Mouse (Mus musculus) embryo, embryonic 10.5 days (tissue): ENCODE results near the gene Gm4491.
A peak's percentile ranks its signal among the peaks of the same experiment; 100 is the strongest.

Source experiments
- DNase-seq: peaks from one replicate; pipeline ENCODE4 v3.0.0-alpha.2; 2015; ENCODE audit warnings: low spot score

Gene Gm4491

DNA sequence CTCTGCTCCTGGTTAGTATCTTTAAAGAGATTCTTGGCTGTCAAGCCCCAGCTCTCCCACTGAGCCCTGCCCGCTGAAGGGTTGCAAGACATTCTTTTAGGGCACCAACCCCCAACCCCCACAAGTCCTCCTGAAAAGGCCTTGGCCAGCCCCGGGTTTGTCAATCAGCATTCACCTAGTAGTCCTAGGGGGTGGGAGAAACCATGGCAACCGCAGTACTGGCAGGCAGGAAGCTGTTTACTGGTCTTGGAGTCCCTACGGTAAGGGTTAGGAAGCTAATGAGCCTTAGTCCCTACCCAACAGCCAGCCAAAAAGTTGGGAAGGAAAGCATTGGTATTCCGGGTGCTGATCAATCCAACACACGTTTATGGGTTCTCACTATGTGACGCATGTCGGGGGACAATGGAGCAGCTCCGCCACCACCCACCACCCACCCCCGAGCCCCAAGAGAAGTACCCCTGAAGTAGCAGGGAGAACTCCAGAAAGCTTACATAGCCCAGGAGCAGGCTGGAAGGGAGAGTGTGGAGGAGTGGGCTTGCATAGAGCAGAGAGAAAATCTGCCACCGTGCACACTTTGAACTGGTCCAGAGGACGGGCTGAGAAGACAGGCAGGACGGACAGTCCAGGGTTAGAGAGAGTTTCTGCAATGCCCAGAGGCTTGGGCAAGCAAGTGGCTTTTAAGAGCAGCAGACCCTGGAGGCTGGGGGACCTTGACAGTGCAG is at the start of gene Gm4491:
TSS of gene Gm4491 (minus strand) at position 61 of the 722 bp plus-strand sequence.
- peak; percentile 75 for DNase-seq

DNA sequence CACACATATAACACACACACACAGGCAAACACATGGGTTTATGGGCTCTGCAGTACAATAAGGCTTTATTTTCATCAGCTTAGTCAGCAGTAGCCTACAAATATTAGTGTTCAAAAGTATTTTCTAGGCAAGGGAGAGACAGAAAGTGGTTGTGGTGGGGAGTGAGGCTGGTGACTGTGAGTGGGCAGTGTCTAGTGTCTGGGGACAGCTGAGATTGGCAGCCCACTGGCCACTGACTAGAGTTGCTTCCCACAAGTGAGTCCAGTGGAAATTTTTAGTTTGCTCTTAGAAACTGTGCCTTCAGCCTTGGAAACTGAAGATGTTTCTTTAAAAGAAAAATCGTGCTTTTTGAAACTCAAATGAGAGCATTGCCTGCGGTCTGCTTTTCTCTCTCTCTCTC is 46.1 kb upstream of the Gm4491 start:
- no peak for DNase-seq

DNA sequence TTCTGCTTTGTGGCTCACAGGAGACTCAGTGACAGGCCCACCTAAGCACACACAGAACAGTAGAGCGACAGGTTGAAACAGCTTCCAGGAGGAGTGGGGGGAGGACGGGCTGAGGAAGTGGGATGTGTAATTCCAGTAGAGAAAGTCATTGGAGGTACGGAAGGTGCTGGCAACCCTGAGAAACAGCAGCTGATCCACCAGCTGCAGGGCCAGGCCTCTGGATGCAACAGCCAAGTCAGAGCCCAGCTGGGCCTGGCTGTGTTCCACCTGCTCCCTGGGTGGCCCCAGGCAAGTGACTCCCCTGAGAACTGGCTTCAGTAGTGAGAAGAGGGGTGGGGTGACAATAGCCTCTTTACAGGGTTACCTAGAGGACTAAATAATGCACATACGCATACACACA is 45.5 kb upstream of the Gm4491 start:
- DNase-seq = no peak

DNA sequence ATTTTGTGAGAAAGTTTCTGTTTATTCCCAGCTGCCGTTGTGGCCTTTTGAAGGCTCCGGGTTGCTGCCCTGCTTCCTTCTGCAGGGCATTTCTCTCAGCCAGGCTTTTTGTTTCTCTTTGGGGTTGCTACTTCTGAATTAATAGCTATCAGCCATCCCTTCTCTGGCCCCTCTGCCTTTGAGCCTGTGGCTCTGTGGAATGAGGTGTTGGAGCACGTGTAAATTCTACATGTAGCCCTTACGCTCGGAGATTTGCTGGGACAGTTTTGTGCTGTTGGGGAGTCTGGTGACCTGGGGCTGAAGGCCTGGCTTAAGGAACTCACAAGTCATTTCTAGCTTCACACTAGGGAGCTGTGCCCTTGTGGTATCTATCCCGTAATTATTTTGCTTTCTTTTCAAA is 39.2 kb upstream of the Gm4491 start:
- no peak for DNase-seq

DNA sequence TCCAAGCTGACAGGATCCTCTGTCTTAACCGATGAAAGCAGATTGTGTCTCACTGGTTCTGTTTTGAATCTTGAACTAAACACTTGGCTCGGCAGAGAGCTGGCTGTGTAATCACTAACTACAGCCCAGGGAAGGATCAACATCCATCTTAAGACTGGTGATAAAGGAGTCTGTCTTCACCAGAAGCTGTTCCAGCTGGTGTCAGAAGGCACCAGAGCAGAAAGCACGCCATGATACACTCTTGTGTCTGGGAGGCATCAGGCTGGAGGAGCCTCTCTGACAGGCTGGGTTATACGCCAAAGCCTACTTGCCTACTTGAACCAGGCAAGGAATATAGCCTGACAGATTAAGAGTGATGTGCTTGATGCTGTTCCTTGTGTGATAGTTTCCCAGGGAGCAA is 30.1 kb upstream of the Gm4491 start:
- no peak for DNase-seq

DNA sequence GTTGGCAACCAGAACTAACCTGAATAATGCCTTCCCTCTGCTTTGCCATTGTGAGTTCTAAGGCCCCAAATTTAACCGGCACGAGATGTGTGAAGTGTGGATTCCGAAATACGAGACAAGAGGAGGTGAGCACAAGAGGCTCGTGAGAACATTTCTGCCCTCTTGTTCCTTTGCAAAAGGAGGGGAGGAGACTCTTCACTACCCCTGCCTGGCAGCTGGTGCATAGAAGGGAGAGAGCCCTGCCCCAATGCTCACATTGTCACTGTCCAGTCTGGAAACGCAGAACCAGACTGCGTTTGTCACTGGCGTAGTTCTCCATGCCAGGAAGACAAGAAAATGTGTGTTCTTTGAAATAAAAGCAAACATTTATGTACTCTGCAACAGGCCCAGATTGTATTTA is 19.6 kb upstream of the Gm4491 start:
- DNase-seq = no peak

DNA sequence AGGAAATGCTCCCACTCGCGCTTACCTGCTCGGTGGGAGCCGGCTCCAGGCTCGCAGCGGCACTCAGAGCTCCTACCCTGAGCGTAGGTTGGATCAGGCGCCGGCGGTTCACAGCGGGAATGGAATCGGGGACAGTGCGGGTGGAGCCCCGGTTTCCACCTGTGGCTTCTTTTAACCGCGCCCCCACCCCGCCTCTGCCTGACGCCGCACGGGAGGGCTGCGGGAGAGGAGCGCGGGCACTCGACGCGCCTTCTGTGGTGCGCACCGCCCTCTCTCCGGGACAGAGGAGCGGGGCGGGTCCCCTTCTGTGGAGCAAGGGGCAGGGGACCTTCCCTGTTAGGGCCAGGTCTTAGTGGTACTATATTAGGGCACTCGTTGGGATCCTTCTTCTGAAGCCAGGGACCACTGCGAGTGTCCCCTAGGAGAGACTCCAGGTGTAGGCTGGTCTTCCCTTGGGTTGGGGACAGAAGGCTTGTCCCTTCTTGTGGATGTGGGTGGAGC is 17.5 kb upstream of the Gm4491 start, which contains the start of gene Gjb6:
TSS of gene Gjb6 (minus strand) at position 451 of the 501 bp plus-strand sequence.
- DNase-seq = no peak

DNA sequence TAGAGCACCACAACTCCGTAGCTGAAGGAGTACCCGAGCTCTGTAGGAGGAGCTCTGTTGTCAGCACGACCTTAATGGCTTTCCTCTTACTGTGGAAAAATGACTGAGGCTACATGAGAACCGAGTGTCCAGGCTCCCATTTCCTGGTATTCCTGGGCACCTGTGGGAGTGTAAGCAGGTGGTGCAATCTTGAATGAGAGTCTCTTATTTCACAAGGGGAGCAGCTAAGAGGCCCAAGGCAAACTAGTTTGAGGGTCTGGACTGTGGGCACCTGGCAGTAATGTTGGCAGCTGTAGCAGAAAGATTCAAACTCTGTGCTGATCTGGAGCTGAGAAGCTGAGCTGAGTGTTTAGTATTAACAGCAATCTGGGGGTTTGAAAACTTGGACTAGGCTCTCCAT is 11.7 kb upstream of the Gm4491 start:
- DNase-seq = no peak

DNA sequence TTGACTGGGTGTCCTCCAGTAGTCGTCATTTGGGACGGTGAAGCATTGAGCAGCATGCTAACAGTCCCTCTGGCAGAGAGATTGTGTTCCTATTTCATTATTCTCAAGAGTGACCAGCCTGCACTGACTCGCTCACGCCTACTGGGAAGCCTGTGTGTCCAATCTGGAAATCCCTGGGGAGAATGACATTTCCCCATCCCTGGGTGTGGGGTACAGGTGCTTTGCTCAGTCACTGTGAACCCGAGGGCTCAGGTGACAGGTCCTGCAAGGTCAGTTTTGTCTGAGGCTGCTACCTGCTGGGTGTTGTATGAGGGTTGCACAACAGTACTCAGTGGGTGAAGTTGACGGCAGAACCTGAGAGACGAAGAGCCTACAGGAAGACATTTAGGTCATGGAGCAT is 6.6 kb upstream of the Gm4491 start:
- no peak for DNase-seq

DNA sequence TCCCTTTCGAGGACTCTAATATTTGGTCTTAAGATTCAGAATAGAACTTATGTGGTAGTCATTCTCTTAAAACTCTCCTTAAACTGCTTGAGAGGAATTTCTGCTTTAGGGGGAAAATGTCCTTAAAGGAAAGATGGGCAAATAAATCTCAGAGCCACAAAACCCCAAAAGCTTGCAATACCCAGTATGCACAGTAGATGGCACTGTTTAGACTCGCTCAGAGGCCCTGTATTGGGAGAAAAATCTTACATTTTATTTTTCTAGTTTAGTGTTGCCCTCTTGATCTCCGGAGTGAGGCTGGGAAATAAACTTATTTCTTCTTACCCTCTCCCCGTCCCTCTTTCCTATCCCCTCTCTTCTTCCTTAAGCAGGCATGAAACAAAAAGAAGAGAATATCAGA is 6.5 kb downstream of the Gm4491 start:
- peak; percentile 89 for DNase-seq

DNA sequence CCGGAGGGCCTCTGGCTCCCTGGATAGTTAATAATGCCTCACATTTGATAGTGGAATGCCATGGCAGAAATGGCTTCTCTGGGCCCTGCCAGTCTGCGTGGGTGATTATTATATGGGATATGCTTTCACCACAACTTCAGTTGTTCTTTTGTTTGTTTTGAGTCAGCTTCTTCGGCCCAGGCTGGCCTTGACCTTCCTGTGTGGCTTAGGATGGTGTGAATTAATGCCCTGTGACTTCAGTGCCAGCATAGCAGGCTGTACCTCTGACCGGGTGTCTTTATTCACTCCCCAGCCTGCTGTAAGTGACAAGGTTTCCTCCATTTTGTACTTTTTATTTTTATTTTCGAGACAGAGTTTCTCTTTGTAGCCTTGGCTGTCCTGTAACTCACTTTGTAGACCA is 7.8 kb downstream of the Gm4491 start:
- no peak for DNase-seq

DNA sequence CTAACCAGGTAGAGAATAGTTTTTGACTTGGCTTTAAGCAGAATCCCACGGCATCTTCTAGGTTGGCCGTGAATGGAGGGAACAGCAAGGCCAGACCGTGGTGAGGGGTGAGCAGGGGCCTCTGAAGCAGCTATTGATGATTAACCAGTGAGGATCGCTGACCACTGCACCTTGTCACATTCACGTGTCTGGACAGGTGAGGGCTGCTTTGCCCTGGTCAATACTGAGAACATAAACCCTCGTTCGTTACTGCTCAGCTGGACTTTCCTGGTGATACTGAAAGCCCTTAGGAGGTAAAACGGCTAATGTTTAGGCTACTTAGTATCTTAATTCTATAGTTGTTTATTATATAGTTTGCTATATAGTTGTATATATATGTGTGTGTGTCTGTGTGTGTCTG is 8.6 kb downstream of the Gm4491 start:
- DNase-seq = no peak

DNA sequence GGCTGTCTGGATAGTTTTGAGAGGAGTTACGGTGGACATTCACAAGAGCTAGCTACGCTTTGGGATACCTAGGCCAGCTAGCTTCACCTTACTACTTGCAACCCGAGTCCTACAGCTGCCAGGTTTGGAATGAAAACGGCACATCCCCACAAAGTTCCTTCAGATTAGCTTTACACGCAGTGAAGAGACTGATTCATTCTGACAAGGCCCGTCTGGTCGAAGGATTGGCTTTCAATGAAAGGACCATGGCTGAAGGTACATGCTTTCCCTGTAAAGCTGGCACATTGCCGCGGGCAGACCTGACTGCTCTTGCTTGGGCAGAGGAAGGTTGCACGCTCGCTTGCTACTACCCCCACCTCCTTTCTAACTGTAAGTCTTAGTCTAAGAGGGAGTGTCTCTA is 10.0 kb downstream of the Gm4491 start:
- DNase-seq = no peak

DNA sequence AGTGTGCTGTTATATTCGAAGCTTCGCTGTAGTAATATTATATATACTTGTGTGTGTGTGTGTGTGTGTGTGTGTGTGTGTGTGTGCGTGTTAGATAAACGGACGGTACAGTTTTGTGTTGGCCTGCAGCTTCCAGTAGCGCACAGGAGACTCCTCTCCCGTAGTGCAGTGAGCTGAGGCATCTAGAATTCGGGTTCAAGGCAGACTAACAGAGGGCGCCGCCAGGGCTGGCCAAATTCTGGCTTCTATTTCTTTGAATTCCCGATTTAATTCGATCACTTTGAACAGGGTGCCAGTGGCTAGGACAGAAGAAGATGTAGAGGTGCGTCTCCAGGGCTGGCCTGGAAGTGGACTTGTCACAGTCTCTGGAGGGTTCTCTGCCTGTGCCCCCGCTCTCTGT is 10.6 kb downstream of the Gm4491 start:
- no peak for DNase-seq

DNA sequence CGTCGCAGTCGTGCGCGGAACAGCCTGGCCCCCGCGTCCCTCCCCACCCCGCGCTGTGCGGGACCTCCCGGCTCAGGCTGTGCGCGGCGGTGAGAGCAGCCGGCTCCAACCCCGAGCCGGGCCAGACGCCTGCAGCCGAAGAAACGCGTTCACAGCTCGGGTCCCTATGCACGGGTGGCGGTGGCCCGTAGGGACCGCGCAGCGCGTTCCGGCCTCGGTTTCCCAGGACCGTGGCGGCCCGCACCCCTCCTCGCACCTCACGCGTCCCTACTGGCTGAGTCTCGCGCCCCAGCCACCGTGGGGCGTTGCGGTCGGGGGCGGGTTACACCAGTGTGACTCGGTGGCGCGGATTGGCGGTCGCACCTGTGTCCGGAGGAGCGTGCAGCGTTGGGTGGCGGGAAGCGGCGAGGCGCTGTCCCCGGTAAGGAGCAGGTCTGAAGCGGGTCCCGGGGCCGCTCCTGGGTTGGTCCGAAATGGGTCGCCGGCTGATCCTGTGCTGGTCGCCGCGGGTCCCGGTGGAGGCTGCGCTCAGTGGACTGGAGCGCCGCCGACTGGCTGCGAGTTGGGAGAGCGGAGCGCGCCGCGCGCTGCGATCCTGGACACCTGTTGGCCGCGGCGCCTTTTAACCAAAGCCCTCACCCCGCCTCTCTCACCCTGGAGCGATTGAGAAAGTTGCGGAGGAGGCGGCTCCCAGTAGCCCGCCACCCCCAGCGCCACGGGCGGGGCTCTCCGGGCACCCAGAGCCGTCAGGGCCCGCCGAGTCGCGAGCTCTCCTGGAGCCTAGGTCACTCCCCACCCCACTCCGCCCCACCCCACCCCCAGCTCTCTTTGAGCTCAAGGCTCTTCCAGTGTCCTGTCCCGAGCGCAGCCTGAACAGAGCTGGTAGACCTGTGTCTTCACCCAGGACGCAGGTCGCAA is 11.3 kb downstream of the Gm4491 start, which contains the start of gene Gjb2:
TSS of gene Gjb2 (minus strand) at position 597 of the 918 bp plus-strand sequence.
- peak; percentile 64 for DNase-seq

DNA sequence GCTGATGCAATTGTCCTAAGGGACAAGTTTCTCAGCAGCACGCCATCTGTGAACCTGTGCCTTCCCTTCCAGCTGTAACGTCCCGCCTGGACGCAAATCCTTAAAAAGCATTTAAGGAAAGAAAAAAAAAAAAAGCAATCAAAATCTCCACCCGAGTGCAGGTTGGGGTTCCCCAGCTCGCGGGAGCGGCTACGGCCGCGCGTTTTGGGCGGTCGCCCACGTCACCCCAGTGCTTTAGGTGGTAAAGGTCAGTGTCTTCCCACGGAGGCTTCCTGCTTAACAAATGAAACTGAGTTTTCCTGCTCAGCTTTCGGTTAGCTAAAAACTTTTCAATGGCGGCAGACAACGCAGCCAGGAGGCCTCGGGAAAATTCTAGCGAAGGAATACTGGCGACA is 12.0 kb downstream of the Gm4491 start:
- DNase-seq = peak; percentile 41

DNA sequence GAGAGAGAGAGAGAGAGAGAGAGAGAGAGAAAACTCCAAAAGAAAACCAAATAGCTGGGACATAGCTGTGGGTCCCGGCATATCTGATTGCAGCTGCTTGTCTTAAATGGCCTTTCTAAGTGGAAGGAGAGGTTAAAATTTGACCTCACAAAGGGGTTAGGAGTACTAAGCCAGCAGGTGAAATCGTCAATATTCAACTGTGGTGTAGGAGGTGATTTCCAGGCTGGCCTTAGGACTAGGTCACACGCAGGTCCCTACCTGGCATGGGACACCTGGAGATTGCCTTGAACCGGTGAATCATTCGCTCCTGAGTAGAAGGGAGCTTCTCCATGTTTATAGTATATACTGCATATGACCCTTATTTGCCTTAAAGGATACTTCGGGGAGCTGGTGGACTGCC is 12.6 kb downstream of the Gm4491 start:
- DNase-seq = no peak

DNA sequence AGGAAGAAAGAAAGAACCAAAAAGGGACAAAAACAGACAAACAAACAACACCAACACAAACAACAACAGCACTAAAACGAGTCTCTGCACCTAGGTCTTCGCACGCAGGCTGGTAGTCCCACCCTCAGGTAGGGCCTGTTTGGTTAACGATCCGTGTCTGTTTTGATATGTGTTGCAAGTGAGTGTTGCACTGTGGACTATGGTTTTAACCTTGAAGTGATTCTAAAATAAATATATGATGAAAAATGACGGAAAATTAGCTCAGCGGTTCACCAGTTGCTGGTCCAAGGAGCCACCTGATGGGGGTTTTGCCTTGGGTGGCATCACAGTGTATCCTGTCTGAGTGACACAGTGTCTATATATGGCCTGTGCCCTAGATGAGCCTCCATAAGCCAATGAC is 14.1 kb downstream of the Gm4491 start:
- DNase-seq = no peak

DNA sequence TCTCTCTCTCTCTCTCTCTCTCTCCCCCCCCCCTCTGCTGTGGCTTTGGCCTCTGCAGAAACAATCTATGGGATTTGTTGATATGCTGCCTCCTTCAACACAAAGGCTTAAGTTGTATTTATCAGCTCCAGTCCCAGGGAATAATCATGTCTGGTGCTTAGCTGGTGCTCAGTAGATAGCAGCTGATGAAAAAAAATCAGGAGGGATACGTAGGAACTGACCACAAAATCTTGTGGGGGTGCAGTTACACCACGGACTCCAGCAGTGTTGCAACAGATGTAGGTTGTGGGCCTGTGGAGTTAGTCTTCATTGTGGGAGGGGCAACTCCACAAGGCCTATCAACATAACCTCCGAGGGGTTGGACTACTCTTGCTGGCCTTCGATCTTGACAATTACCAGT is 19.8 kb downstream of the Gm4491 start:
- DNase-seq = no peak

DNA sequence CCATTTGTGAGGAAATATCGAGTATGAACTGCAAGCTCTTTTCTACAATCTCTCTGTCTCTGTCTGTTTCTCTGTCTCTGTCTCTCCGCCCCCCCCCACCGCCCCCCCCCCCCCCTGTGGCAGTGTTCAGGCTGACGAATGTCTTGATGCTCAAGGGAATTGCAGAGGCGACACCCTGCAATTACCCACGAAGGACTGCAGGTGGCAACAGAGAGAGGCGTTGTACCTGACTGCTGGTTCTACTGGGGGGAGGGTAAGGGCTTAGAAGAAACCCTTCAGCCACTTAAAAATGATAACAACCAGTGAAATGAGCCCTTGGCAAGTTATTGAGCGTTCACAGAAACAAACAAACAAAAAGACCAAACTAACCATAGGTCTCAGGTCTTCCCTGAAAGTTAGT is 22.7 kb downstream of the Gm4491 start:
- peak; percentile 82 for DNase-seq

DNA sequence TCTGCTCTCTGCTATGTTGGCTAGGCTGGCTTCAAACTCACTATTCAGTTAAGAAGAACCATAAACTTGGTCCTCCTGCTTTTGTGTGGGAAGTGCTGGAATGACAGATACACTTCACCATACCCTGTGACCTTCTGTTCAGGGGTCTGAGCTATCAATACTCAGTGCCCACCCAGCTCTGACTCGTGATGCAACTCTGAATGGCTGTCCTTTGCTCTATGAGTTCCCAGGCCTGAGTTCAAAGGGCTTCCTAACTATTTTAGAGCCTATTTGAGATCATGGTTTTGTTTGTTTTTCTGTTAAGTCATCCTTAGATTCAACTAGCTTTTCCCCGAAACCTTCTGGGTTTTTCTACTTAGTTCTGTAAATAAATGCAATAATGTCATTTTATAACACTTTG is 25.7 kb downstream of the Gm4491 start:
- no peak for DNase-seq

DNA sequence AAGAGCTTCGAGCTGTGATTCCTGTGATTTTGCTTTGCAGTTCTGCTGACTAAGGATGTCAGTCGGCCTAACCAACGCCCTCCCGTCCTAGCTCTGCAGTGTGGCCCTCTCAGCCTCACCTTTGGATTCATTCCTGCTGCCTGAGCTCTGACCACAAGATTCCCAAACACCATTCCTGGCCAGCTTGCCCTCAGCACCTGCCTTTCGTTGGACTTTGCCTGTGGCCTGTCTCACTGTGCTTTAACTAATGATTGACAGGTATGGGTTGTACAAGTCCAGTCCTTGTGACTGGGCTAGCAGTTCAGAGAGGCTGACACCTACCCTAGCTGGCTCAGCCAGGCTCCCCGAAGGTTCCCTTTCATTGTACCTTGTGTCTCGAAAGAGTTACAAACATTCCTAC is 26.6 kb downstream of the Gm4491 start:
- DNase-seq = no peak

DNA sequence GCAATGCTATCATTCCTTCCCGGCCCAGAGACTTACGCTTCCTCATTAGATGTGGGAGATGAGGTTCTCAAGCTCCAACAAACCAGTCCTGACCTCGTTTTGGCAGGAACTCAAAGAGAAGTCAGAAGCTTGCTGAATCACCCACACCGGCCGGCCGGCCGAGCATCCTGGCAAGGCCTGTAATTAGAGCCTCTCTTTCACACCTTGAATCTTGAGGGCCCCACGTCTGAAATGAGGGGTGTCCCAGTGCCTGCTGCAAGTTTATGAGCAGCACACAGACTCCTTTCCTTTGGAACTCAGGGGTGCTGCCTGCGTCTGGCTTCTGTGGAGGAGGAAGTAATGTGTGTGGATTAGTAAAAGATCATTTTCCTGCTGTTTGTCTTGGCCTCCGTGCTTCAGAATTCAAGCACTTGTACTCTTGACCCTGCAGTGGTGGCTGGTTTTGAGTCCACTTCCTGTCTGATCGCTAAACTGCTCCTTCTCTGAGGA is 31.5 kb downstream of the Gm4491 start:
- DNase-seq = no peak
